Mouse (Mus musculus) testis, adult 2 months (tissue): ENCODE measurements around the gene Megf11. TPM values are rescaled to one million over a fixed set of nuclear protein-coding genes. Genes with fewer than 3 reads are reported as not detected.

Experiments
- H3K27ac ChIP-seq: fragments of 200-500 bp; 2 replicates; pipeline ENCODE4 v1.5.1; 2012; ENCODE audit warnings: low read depth, low read length; ENCODE audit not compliant: control insufficient read depth, insufficient read depth
- H3K27me3 ChIP-seq: fragments of 200-500 bp; 2 replicates; pipeline ENCODE4 v1.6.1; 2012; ENCODE audit warnings: mild to moderate bottlenecking, low read length, moderate library complexity; ENCODE audit not compliant: control insufficient read depth, insufficient read depth
- H3K36me3 ChIP-seq: fragments of 200-500 bp; 2 replicates; pipeline ENCODE4 v1.6.1; 2012; ENCODE audit warnings: mild to moderate bottlenecking, low read length; ENCODE audit not compliant: control insufficient read depth, insufficient read depth
- H3K4me1 ChIP-seq: fragments of 200-500 bp; 2 replicates; pipeline ENCODE4 v1.6.1; 2012; ENCODE audit warnings: low read length; ENCODE audit not compliant: control insufficient read depth, insufficient read depth
- H3K4me3 ChIP-seq: fragments of 200-500 bp; 2 replicates; pipeline ENCODE4 v1.5.1; 2012; ENCODE audit warnings: low read depth, mild to moderate bottlenecking, low read length, moderate library complexity, mixed read lengths; ENCODE audit not compliant: control insufficient read depth
- CTCF ChIP-seq: fragments of 200-500 bp; IDR thresholded peaks from 2 replicates; pipeline ENCODE4 v1.5.1; 2012; ENCODE audit warnings: low read depth, mild to moderate bottlenecking, inconsistent platforms, low read length, moderate library complexity; ENCODE audit not compliant: control insufficient read depth, insufficient read depth, insufficient replicate concordance
- POLR2A ChIP-seq: fragments of 200-500 bp; IDR thresholded peaks from 2 replicates; pipeline ENCODE4 v1.6.1; 2012; ENCODE audit warnings: low read depth, mild to moderate bottlenecking, inconsistent platforms, low read length, moderate library complexity; ENCODE audit not compliant: control insufficient read depth
- polyA plus RNA-seq: library from polyadenylated mRNA; depleted of rRNA; stranded (reverse); fragments of >200 nt; gene quantifications from 2 replicates; pipeline ENCODE4 v1.2.3, GENCODE M21; 2012

Megf11 gene
- polyA plus RNA-seq, 1 experiment: 0.30 TPM

- TF ChIP-seq CTCF (no peak), POLR2A (no peak)
- H3K27ac ChIP-seq: no peak overlapping the region
- no peaks in the 10 kb centered on the region for H3K27me3 ChIP-seq
Measured at GRCm38 (mm10) chr9:64652841-64653361, 267.5 kb downstream of the Megf11 start.

GRCm38 (mm10) chr9:64654723-64655122, 269.3 kb downstream of the Megf11 start:
- TF ChIP-seq POLR2A: no peak
- no peak for TF ChIP-seq CTCF
- Histone ChIP-seq H3K27ac (no peak overlapping the region), H3K4me1 (no peaks in the 10 kb centered on the region; the same call in 1 of the 2 replicates), H3K4me3 (no peak overlapping the region), H3K36me3 (no peaks in the 10 kb centered on the region), H3K27me3 (no peaks in the 10 kb centered on the region)

More at GRCm38 (mm10) chr9:64652841-64653361, 267.5 kb downstream of the Megf11 start:
- Histone ChIP-seq H3K4me1 (no peaks in the 10 kb centered on the region; the same call in 1 of the 2 replicates), H3K36me3 (no peaks in the 10 kb centered on the region), H3K4me3 (no peak overlapping the region)

GRCm38 (mm10) chr9:64656613-64657012, 271.2 kb downstream of the Megf11 start:
- TF ChIP-seq POLR2A (no peak), CTCF (no peak)

GRCm38 (mm10) chr9:64660222-64660621, 274.8 kb downstream of the Megf11 start:
- Histone ChIP-seq H3K36me3 (no peaks in the 10 kb centered on the region), H3K27ac (no peak overlapping the region), H3K27me3 (no peaks in the 10 kb centered on the region), H3K4me1 (no peaks in the 10 kb centered on the region), H3K4me3 (no peak overlapping the region)
- TF ChIP-seq CTCF (no peak), POLR2A (no peak)

More at GRCm38 (mm10) chr9:64656613-64657012, 271.2 kb downstream of the Megf11 start:
- Histone ChIP-seq H3K4me3 (no peak overlapping the region), H3K4me1 (no peaks in the 10 kb centered on the region; the same call in 1 of the 2 replicates), H3K27me3 (no peaks in the 10 kb centered on the region), H3K36me3 (no peaks in the 10 kb centered on the region), H3K27ac (no peak overlapping the region)

GRCm38 (mm10) chr9:64664612-64665011, 279.2 kb downstream of the Megf11 start:
- H3K36me3 ChIP-seq: no peaks in the 10 kb centered on the region
- H3K4me1 ChIP-seq: no peaks in the 10 kb centered on the region
- no peak overlapping the region for H3K4me3 ChIP-seq
- no peaks in the 10 kb centered on the region for H3K27me3 ChIP-seq
- no peak overlapping the region for H3K27ac ChIP-seq
- TF ChIP-seq POLR2A (no peak), CTCF (no peak)

GRCm38 (mm10) chr9:64666549-64666948, 281.1 kb downstream of the Megf11 start:
- no peaks in the 10 kb centered on the region for H3K27me3 ChIP-seq
- TF ChIP-seq CTCF: no peak
- no peak for TF ChIP-seq POLR2A

GRCm38 (mm10) chr9:64667513-64667912, 282.1 kb downstream of the Megf11 start:
- no peak overlapping the region for H3K27ac ChIP-seq
- no peak overlapping the region for H3K4me3 ChIP-seq
- no peak for TF ChIP-seq CTCF
- TF ChIP-seq POLR2A: no peak
- H3K27me3 ChIP-seq: no peaks in the 10 kb centered on the region
- H3K36me3 ChIP-seq: no peaks in the 10 kb centered on the region
- H3K4me1 ChIP-seq: peaks cover 3% of the 10 kb centered on the region

More at GRCm38 (mm10) chr9:64666549-64666948, 281.1 kb downstream of the Megf11 start:
- no peak overlapping the region for H3K4me3 ChIP-seq
- no peaks in the 10 kb centered on the region for H3K36me3 ChIP-seq
- H3K4me1 ChIP-seq: peaks cover 3% of the 10 kb centered on the region
- H3K27ac ChIP-seq: no peak overlapping the region
